Mouse (Mus musculus) hindlimb bud, embryonic 11.5 days (tissue): Measurements from ENCODE around the gene Agap3.
A peak's percentile ranks its signal among the peaks of the same experiment; 100 is the strongest.

Experiments used
- DNase-seq: peaks from one replicate; pipeline ENCODE4 v3.0.0-alpha.2; 2012; ENCODE audit warnings: low read depth, low spot score; ENCODE audit errors: extremely low spot score

The Agap3 gene

GRCm38 (mm10) chr5:24510635-24511034 is 58.7 kb downstream of the Agap3 start:
- no peak for DNase-seq

- DNase-seq = no peak
Observed at GRCm38 (mm10) chr5:24512271-24512670, 60.3 kb downstream of the Agap3 start.

- no peak for DNase-seq
Observed at GRCm38 (mm10) chr5:24521366-24521765, 69.4 kb downstream of the Agap3 start.

- DNase-seq = no peak
Observed at GRCm38 (mm10) chr5:24523806-24524205, 71.8 kb downstream of the Agap3 start.

- DNase-seq = no peak
Observed at GRCm38 (mm10) chr5:24524522-24524921, 72.5 kb downstream of the Agap3 start.

- DNase-seq = no peak
Observed at GRCm38 (mm10) chr5:24525360-24526189, 73.6 kb downstream of the Agap3 start.

- no peak for DNase-seq
Observed at GRCm38 (mm10) chr5:24526190-24526888, 74.4 kb downstream of the Agap3 start.

- no peak for DNase-seq
Observed at GRCm38 (mm10) chr5:24526889-24527230, 74.9 kb downstream of the Agap3 start, which contains the start of gene Gbx1. Gbx1 (minus strand) TSS chr5:24527202.

- DNase-seq = no peak
Observed at GRCm38 (mm10) chr5:24527780-24528179, 75.8 kb downstream of the Agap3 start.

GRCm38 (mm10) chr5:24530042-24530689 is 78.2 kb downstream of the Agap3 start:
- peak; percentile 67 for DNase-seq

- no peak for DNase-seq
Observed at GRCm38 (mm10) chr5:24533391-24533790, 81.4 kb downstream of the Agap3 start.

- DNase-seq = no peak
Observed at GRCm38 (mm10) chr5:24534292-24534691, 82.3 kb downstream of the Agap3 start.

- no peak for DNase-seq
Observed at GRCm38 (mm10) chr5:24535731-24536130, 83.8 kb downstream of the Agap3 start.

- DNase-seq = no peak
Observed at GRCm38 (mm10) chr5:24536511-24536910, 84.5 kb downstream of the Agap3 start.

- DNase-seq = no peak
Observed at GRCm38 (mm10) chr5:24537618-24538017, 85.6 kb downstream of the Agap3 start.

- DNase-seq = no peak
Observed at GRCm38 (mm10) chr5:24539571-24540296, 87.8 kb downstream of the Agap3 start.

GRCm38 (mm10) chr5:24540387-24541143 is 88.6 kb downstream of the Agap3 start, which contains the start of gene Asb10:
Asb10 (minus strand) TSS chr5:24540978.
- no peak for DNase-seq

- no peak for DNase-seq
Observed at GRCm38 (mm10) chr5:24541144-24541569, 89.2 kb downstream of the Agap3 start.

GRCm38 (mm10) chr5:24542643-24543042 is 90.7 kb downstream of the Agap3 start:
- DNase-seq = no peak

- DNase-seq = no peak
Observed at GRCm38 (mm10) chr5:24550598-24551316, 98.8 kb downstream of the Agap3 start.
